Mouse (Mus musculus) liver, postnatal 0 days (tissue): Measurements from ENCODE around the gene Peli2. TPM values are rescaled to one million over a fixed set of nuclear protein-coding genes. Genes with fewer than 3 reads are reported as not detected.

Experiments used
- ATAC-seq: fragments of 200-750 bp; cut with Nextera tagmentation; 2 replicates; pipeline ENCODE4 v1.8.0; 2017; ENCODE audit warnings: mild to moderate bottlenecking, moderate library complexity
- DNase-seq: peaks from one replicate; pipeline ENCODE4 v3.0.0-alpha.2; 2016
- H3K27ac ChIP-seq: fragments of 300-500 bp; sonication (generic); 2 replicates; pipeline ENCODE4 v1.5.1; 2014; ENCODE audit warnings: antibody characterized with exemption, moderate library complexity, mild to moderate bottlenecking, low read depth
- H3K27me3 ChIP-seq: fragments of 300-500 bp; sonication (generic); 2 replicates; pipeline ENCODE4 v1.6.1; 2014; ENCODE audit warnings: low read length, control low read depth, mixed read lengths; ENCODE audit not compliant: insufficient read depth
- H3K36me3 ChIP-seq: fragments of 300-500 bp; sonication (generic); replicated peaks from 2 replicates; pipeline ENCODE4 v1.6.1; 2014; ENCODE audit warnings: mild to moderate bottlenecking, control low read depth, low read length, moderate library complexity, mixed read lengths; ENCODE audit not compliant: insufficient read depth
- H3K4me1 ChIP-seq: fragments of 300-500 bp; sonication (generic); 2 replicates; pipeline ENCODE4 v1.6.1; 2014; ENCODE audit warnings: antibody characterized with exemption, mild to moderate bottlenecking, control low read depth; ENCODE audit not compliant: insufficient read depth
- H3K4me2 ChIP-seq: fragments of 300-500 bp; sonication (generic); 2 replicates; pipeline ENCODE4 v1.6.1; 2014; ENCODE audit warnings: low read depth, mild to moderate bottlenecking, low read length, moderate library complexity, mixed read lengths
- H3K4me3 ChIP-seq: fragments of 300-500 bp; sonication (generic); 2 replicates; pipeline ENCODE4 v1.5.1; 2014; ENCODE audit warnings: low read depth, low read length
- H3K9ac ChIP-seq: fragments of 300-500 bp; sonication (generic); replicated peaks from 2 replicates; pipeline ENCODE4 v1.6.1; 2014; ENCODE audit warnings: mild to moderate bottlenecking, moderate library complexity
- H3K9me3 ChIP-seq: fragments of 300-500 bp; sonication (generic); 2 replicates; pipeline ENCODE4 v1.6.1; 2016; ENCODE audit warnings: mild to moderate bottlenecking, control low read depth, low read length, mixed read lengths
- CTCF ChIP-seq: sonication (generic); IDR thresholded peaks from 2 replicates; pipeline ENCODE4 v1.5.1; 2016; ENCODE audit warnings: antibody characterized with exemption, low read depth
- EP300 ChIP-seq: IDR thresholded peaks from 2 replicates; pipeline ENCODE4 v1.6.1; 2016; ENCODE audit warnings: antibody characterized with exemption, low read depth, mild to moderate bottlenecking
- WGBS: fragments of 180-500 bp; shearing (Covaris S2); extraction: QIAGEN DNeasy Blood & Tissue Kit; methylation state at CpG from one replicate; pipeline ENCODE4 v1.1.7; 2014; ENCODE audit not compliant: insufficient replicate concordance; 5-methylcytosine and 5-hydroxymethylcytosine counted together
- polyA plus RNA-seq: library from polyadenylated mRNA; unstranded; fragments of >200 nt; fragmentation: Nextera tagmentation; extraction: Ambion mirVana; gene quantifications from 2 replicates; pipeline ENCODE4 v1.2.1, GENCODE M21; 2015

Peli2 gene
- polyA plus RNA-seq, 1 experiment from 2014 or later: 1.5 TPM

- H3K9me3 ChIP-seq: no peaks in the 10 kb centered on the region
- ATAC-seq (no peak), DNase-seq (no peak)
- no peak for TF ChIP-seq CTCF
- no peak for TF ChIP-seq EP300
- H3K27me3 ChIP-seq: no peaks in the 10 kb centered on the region
- H3K27ac ChIP-seq: no peak overlapping the region
- H3K36me3 ChIP-seq: no peaks in the 10 kb centered on the region
- H3K9ac ChIP-seq: no peak overlapping the region
- peaks cover 6% of the 10 kb centered on the region; the same call in 1 of the 2 replicates for H3K4me1 ChIP-seq
- WGBS: 79% methylated on average over 9 of the region's 9 CpGs
- H3K4me2 ChIP-seq: no peak overlapping the region
- H3K4me3 ChIP-seq: no peak overlapping the region
Measured at GRCm38 (mm10) chr14:48210089-48210488, 89.5 kb downstream of the Peli2 start.

GRCm38 (mm10) chr14:48211526-48211925 is 90.9 kb downstream of the Peli2 start:
- WGBS: 86% methylated on average over 8 of the region's 8 CpGs
- DNase-seq (no peak), ATAC-seq (no peak)
- Histone ChIP-seq H3K27me3 (no peaks in the 10 kb centered on the region), H3K9ac (no peak overlapping the region), H3K4me2 (no peak overlapping the region), H3K4me1 (0 out of 2 replicates have a peak, but pooled peaks cover 2% of the 10 kb centered on the region), H3K27ac (no peak overlapping the region), H3K4me3 (no peak overlapping the region), H3K9me3 (no peaks in the 10 kb centered on the region), H3K36me3 (no peaks in the 10 kb centered on the region)
- TF ChIP-seq EP300 (no peak), CTCF (no peak)

DNA sequence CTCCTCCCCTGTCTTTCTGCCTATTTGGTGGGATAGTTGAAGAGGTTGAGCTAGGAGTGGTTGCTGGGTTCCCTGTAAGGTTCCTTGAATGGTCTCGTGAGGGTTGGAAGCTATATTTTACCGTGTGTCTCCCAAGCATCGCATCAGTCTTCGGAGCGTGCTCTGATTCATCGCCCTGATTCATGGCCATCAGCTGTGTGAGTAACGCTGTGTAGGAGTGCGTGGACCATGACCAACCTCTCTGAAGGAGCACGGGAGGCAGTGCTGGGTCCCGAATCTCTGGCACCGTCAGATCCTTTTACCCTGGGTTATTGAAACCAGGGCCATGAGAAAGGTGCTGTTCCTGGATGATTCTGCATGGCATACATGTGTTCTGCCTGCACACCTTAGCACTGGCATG is 92.2 kb downstream of the Peli2 start:
- Histone ChIP-seq H3K27me3 (no peaks in the 10 kb centered on the region), H3K9ac (no peak overlapping the region), H3K27ac (no peak overlapping the region), H3K36me3 (no peaks in the 10 kb centered on the region), H3K4me1 (0 out of 2 replicates have a peak, but pooled peaks cover 2% of the 10 kb centered on the region), H3K4me3 (no peak overlapping the region), H3K4me2 (no peak overlapping the region), H3K9me3 (no peaks in the 10 kb centered on the region)
- ATAC-seq (no peak), DNase-seq (no peak)
- WGBS: 85% methylated on average over 11 of the region's 11 CpGs
- TF ChIP-seq CTCF: no peak
- no peak for TF ChIP-seq EP300

DNA sequence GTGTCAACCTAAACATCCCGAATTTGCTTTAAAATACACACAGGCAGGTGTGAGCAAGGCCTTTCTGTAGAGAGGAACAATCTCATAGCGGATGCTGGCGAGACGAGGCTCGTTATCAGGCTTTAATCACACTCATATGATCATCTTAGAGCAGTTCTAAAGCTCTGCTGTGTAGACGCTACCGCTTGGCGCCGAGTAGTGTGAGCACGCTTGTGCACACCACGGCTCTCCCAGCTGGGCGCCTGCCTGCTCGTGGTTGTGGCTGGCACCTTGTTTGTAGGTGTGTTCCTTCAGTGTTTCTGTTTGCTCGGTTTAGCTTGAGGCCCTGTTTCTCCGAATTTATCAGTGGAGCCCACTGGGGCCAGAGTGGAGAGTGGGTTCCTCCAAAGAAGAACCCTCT is 93.0 kb downstream of the Peli2 start:
- H3K27ac ChIP-seq: no peak overlapping the region
- no peak overlapping the region for H3K4me2 ChIP-seq
- H3K27me3 ChIP-seq: no peaks in the 10 kb centered on the region
- H3K9me3 ChIP-seq: no peaks in the 10 kb centered on the region
- no peaks in the 10 kb centered on the region for H3K4me1 ChIP-seq
- no peak for TF ChIP-seq CTCF
- TF ChIP-seq EP300: no peak
- H3K4me3 ChIP-seq: no peak overlapping the region
- no peaks in the 10 kb centered on the region for H3K36me3 ChIP-seq
- no peak overlapping the region for H3K9ac ChIP-seq
- ATAC-seq: no peak
- WGBS: 82% methylated on average over 15 of the region's 15 CpGs
- DNase-seq: no peak

DNA sequence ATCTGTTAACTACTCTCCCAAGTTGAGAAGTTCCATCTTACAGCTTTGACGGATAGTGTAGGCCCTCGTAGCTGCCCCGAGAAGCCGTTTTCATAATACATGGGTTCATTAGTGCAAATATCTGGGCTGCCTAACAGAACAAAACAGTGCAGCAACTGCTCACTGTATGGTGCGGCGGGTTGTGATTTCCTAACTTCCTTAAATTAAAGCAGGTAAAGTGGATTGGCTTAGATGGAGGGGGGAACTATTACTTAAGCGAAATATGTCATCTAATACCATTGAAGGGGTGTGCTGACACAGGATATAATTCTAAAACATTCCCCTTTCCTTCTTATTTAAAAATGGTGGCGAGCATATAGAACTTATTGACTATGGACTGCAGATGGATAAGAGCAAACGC is 101.4 kb downstream of the Peli2 start:
- no peaks in the 10 kb centered on the region for H3K4me1 ChIP-seq

DNA sequence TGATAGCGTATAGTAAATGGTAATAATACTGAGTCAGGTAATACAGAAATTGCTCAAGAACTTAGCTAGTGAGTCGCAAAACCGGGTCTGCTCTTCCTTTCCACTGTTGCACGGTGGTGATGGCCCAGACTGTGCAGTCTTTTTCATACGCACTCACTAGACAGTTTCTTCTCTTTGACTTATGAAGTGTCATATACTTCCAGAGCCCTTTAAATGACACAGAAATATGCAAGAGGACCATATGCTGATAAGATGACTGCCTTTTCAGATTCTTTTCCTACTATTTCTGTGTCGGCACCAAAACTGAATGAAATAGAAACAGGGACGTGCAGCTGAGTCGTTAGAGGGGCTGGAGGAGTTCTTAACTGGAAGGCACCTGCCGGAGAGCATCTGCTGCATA is 102.1 kb downstream of the Peli2 start:
- H3K4me1 ChIP-seq: no peaks in the 10 kb centered on the region
- DNase-seq: no peak
- H3K9ac ChIP-seq: no peak overlapping the region
- H3K4me2 ChIP-seq: no peak overlapping the region
- 84% methylated on average over 9 of the region's 9 CpGs for WGBS
- no peaks in the 10 kb centered on the region for H3K9me3 ChIP-seq
- TF ChIP-seq EP300 (no peak), CTCF (no peak)
- ATAC-seq: no peak
- no peak overlapping the region for H3K27ac ChIP-seq
- no peaks in the 10 kb centered on the region for H3K27me3 ChIP-seq
- no peaks in the 10 kb centered on the region for H3K36me3 ChIP-seq
- no peak overlapping the region for H3K4me3 ChIP-seq

More for the DNA sequence above, 101.4 kb downstream of the Peli2 start:
- Histone ChIP-seq H3K27ac (no peak overlapping the region), H3K9ac (no peak overlapping the region), H3K36me3 (no peaks in the 10 kb centered on the region), H3K4me3 (no peak overlapping the region), H3K9me3 (no peaks in the 10 kb centered on the region), H3K27me3 (no peaks in the 10 kb centered on the region), H3K4me2 (no peak overlapping the region)
- no peak for DNase-seq
- WGBS: 73% methylated on average over 9 of the region's 9 CpGs
- no peak for ATAC-seq
- no peak for TF ChIP-seq EP300
- TF ChIP-seq CTCF: no peak

- no peak overlapping the region for H3K9ac ChIP-seq
- no peak for DNase-seq
- no peak overlapping the region for H3K27ac ChIP-seq
- no peak overlapping the region for H3K4me2 ChIP-seq
- H3K4me3 ChIP-seq: no peak overlapping the region
- no peak for ATAC-seq
- no peak for TF ChIP-seq EP300
- no peak for TF ChIP-seq CTCF
- H3K27me3 ChIP-seq: no peaks in the 10 kb centered on the region
- H3K36me3 ChIP-seq: no peaks in the 10 kb centered on the region
- H3K4me1 ChIP-seq: no peaks in the 10 kb centered on the region
- H3K9me3 ChIP-seq: no peaks in the 10 kb centered on the region
- 80% methylated on average over 1 of the region's 1 CpGs for WGBS
Measured at GRCm38 (mm10) chr14:48224203-48224602, 103.6 kb downstream of the Peli2 start.
